Mouse (Mus musculus): ENCODE results near the gene Hist1h2ai. TPM values are rescaled to one million over a fixed set of nuclear protein-coding genes. Genes with fewer than 3 reads are reported as not detected.
"Not testable (repeated sequence)": the region's sequence is repeated elsewhere in the genome, so short reads cannot be mapped to it uniquely, and the experiment has no call there.

Hist1h2ai gene
- polyA plus RNA-seq, 1 experiment from 2014 or later: not detected

- Histone ChIP-seq H3K4me1 (ENCODE audit: insufficient read depth, low read depth, low read length) (peaks cover 17% of the 10 kb centered on the region; the same call in 1 of the 2 replicates), H3K9me3 (ENCODE audit: low read length) (no peaks in the 10 kb centered on the region), H3K27me3 (replicated peaks; ENCODE audit: insufficient read depth, low read length) (no peaks in the 10 kb centered on the region), H3K9ac (replicated peaks; ENCODE audit: low read depth) (no peak overlapping the region), H3K36me3 (ENCODE audit: insufficient read depth, low read length) (no peaks in the 10 kb centered on the region), H3K27ac (ENCODE audit: low read length) (no peak overlapping the region), H3K4me3 (ENCODE audit: low read depth, low read length) (peak overlapping the region; percentile 26; the same call in 1 of the 2 replicates), H3K4me2 (replicated peaks; ENCODE audit: low read depth, low read length) (peak overlapping the region; percentile 67; the same call in 1 of the 2 replicates)
- ATAC-seq: no peak
- TF ChIP-seq EP300 (IDR thresholded peaks at IDR 0.05) (no peak), CTCF (IDR thresholded peaks at IDR 0.05) (no peak)
- DNase-seq (ENCODE audit: low spot score): no peak
- WGBS: 52% methylated on average over 4 of the region's 4 CpGs
Observed at GRCm38 (mm10) chr13:21718381-21719080, 2.3 kb downstream of the Hist1h2ai start.

- H3K9me3 ChIP-seq (ENCODE audit: low read length); H3K27me3 ChIP-seq (replicated peaks; ENCODE audit: insufficient read depth, low read length); H3K4me1 ChIP-seq (ENCODE audit: insufficient read depth, low read depth, low read length); H3K27ac ChIP-seq (ENCODE audit: low read length); H3K9ac ChIP-seq (replicated peaks; ENCODE audit: low read depth); H3K36me3 ChIP-seq (ENCODE audit: insufficient read depth, low read length): not testable (repeated sequence)
- under 1% methylated on average over 19 of the region's 44 CpGs for WGBS
- peak overlapping the region; percentile 29; the same call in 1 of the 2 replicates for H3K4me3 ChIP-seq (ENCODE audit: low read depth, low read length)
- H3K4me2 ChIP-seq (replicated peaks; ENCODE audit: low read depth, low read length): peak overlapping the region; percentile 58
- peak; percentile 29 for DNase-seq (ENCODE audit: low spot score)
- peak; percentile 27 for ATAC-seq
Observed at GRCm38 (mm10) chr13:21721107-21721756, 5.0 kb downstream of the Hist1h2ai start.

GRCm38 (mm10) chr13:21721757-21722372 is 5.6 kb downstream of the Hist1h2ai start, which contains the start of gene Hist1h2bm:
TSS of gene Hist1h2bm (plus strand) at chr13:21722044.
- H3K4me1 ChIP-seq (ENCODE audit: insufficient read depth, low read depth, low read length); H3K36me3 ChIP-seq (ENCODE audit: insufficient read depth, low read length); H3K9me3 ChIP-seq (ENCODE audit: low read length); H3K27me3 ChIP-seq (replicated peaks; ENCODE audit: insufficient read depth, low read length); H3K9ac ChIP-seq (replicated peaks; ENCODE audit: low read depth): not testable (repeated sequence)
- Histone ChIP-seq H3K27ac (ENCODE audit: low read length) (0 out of 2 replicates have a peak within 1 kb of the TSS, but pooled peaks have one; percentile 32), H3K4me2 (replicated peaks; ENCODE audit: low read depth, low read length) (peak within 1 kb of the TSS; percentile 58), H3K4me3 (ENCODE audit: low read depth, low read length) (peak within 1 kb of the TSS; percentile 29)
- peak; percentile 97 for ATAC-seq
- DNase-seq (ENCODE audit: low spot score): peak; percentile 99
- under 1% methylated on average over 25 of the region's 37 CpGs for WGBS

GRCm38 (mm10) chr13:21722373-21722925 is 6.2 kb downstream of the Hist1h2ai start:
- ATAC-seq (peak; percentile 36), DNase-seq (ENCODE audit: low spot score) (peak; percentile 57)
- no peak overlapping the region for H3K27ac ChIP-seq (ENCODE audit: low read length)
- H3K36me3 ChIP-seq (ENCODE audit: insufficient read depth, low read length): no peaks in the 10 kb centered on the region
- WGBS: 4% methylated on average over 7 of the region's 11 CpGs
- peak overlapping the region; percentile 58 for H3K4me2 ChIP-seq (replicated peaks; ENCODE audit: low read depth, low read length)
- no peaks in the 10 kb centered on the region for H3K9me3 ChIP-seq (ENCODE audit: low read length)
- H3K27me3 ChIP-seq (replicated peaks; ENCODE audit: insufficient read depth, low read length): no peaks in the 10 kb centered on the region
- H3K4me1 ChIP-seq (ENCODE audit: insufficient read depth, low read depth, low read length): peaks cover 5% of the 10 kb centered on the region; the same call in 1 of the 2 replicates
- H3K9ac ChIP-seq (replicated peaks; ENCODE audit: low read depth): no peak overlapping the region
- TF ChIP-seq CTCF (IDR thresholded peaks at IDR 0.05) (no peak), EP300 (IDR thresholded peaks at IDR 0.05) (no peak)
- H3K4me3 ChIP-seq (ENCODE audit: low read depth, low read length): peak overlapping the region; percentile 29; the same call in 1 of the 2 replicates

GRCm38 (mm10) chr13:21722993-21723836 is 7.0 kb downstream of the Hist1h2ai start:
- Histone ChIP-seq H3K9me3 (ENCODE audit: low read length) (no peaks in the 10 kb centered on the region), H3K4me3 (ENCODE audit: low read depth, low read length) (no peak overlapping the region), H3K4me1 (ENCODE audit: insufficient read depth, low read depth, low read length) (peaks cover 2% of the 10 kb centered on the region; the same call in 1 of the 2 replicates), H3K27me3 (replicated peaks; ENCODE audit: insufficient read depth, low read length) (no peaks in the 10 kb centered on the region), H3K36me3 (ENCODE audit: insufficient read depth, low read length) (no peaks in the 10 kb centered on the region), H3K4me2 (replicated peaks; ENCODE audit: low read depth, low read length) (no peak overlapping the region), H3K27ac (ENCODE audit: low read length) (no peak overlapping the region), H3K9ac (replicated peaks; ENCODE audit: low read depth) (no peak overlapping the region)
- no peak for ATAC-seq
- TF ChIP-seq CTCF (IDR thresholded peaks at IDR 0.05) (no peak), EP300 (IDR thresholded peaks at IDR 0.05) (no peak)
- 31% methylated on average over 5 of the region's 5 CpGs for WGBS
- DNase-seq (ENCODE audit: low spot score): no peak

Data from lung, postnatal 0 days (tissue).